Mouse (Mus musculus): Measurements from ENCODE around the gene Tnnt2.
A peak's percentile ranks its signal among the peaks of the same experiment; 100 is the strongest.

Tnnt2 gene

GRCm38 (mm10) chr1:135840675-135841395 lies 4.7 kb downstream of the Tnnt2 start:
- no peaks in the 10 kb centered on the region for H3K36me3 ChIP-seq (ENCODE audit: control insufficient read depth, insufficient read depth, low read length, poor library complexity, severe bottlenecking)
- no peaks in the 10 kb centered on the region for H3K27me3 ChIP-seq (ENCODE audit: control insufficient read depth, insufficient read depth, low read length, poor library complexity, severe bottlenecking)
- peak; percentile 13 for DNase-seq (ENCODE audit: low read depth, low spot score)

GRCm38 (mm10) chr1:135843519-135844262 lies 7.5 kb downstream of the Tnnt2 start:
- no peak for DNase-seq (ENCODE audit: low read depth, low spot score)
- Histone ChIP-seq H3K27me3 (ENCODE audit: control insufficient read depth, insufficient read depth, low read length, poor library complexity, severe bottlenecking) (no peaks in the 10 kb centered on the region), H3K36me3 (ENCODE audit: control insufficient read depth, insufficient read depth, low read length, poor library complexity, severe bottlenecking) (no peaks in the 10 kb centered on the region)

GRCm38 (mm10) chr1:135844481-135844880 lies 8.3 kb downstream of the Tnnt2 start:
- no peak for DNase-seq (ENCODE audit: low read depth, low spot score)
- Histone ChIP-seq H3K27me3 (ENCODE audit: control insufficient read depth, insufficient read depth, low read length, poor library complexity, severe bottlenecking) (no peaks in the 10 kb centered on the region), H3K36me3 (ENCODE audit: control insufficient read depth, insufficient read depth, low read length, poor library complexity, severe bottlenecking) (no peaks in the 10 kb centered on the region)

- Histone ChIP-seq H3K27me3 (ENCODE audit: control insufficient read depth, insufficient read depth, low read length, poor library complexity, severe bottlenecking) (no peaks in the 10 kb centered on the region), H3K36me3 (ENCODE audit: control insufficient read depth, insufficient read depth, low read length, poor library complexity, severe bottlenecking) (no peaks in the 10 kb centered on the region)
- DNase-seq (ENCODE audit: low read depth, low spot score), result no peak
Measured at GRCm38 (mm10) chr1:135846632-135847031, 10.5 kb downstream of the Tnnt2 start.

- Histone ChIP-seq H3K36me3 (ENCODE audit: control insufficient read depth, insufficient read depth, low read length, poor library complexity, severe bottlenecking) (no peaks in the 10 kb centered on the region), H3K27me3 (ENCODE audit: control insufficient read depth, insufficient read depth, low read length, poor library complexity, severe bottlenecking) (no peaks in the 10 kb centered on the region)
- DNase-seq (ENCODE audit: low read depth, low spot score), result peak; percentile 63
Measured at GRCm38 (mm10) chr1:135847139-135847562, 11.0 kb downstream of the Tnnt2 start.

- no peaks in the 10 kb centered on the region for H3K27me3 ChIP-seq (ENCODE audit: control insufficient read depth, insufficient read depth, low read length, poor library complexity, severe bottlenecking)
- no peak for DNase-seq (ENCODE audit: low read depth, low spot score)
- no peaks in the 10 kb centered on the region for H3K36me3 ChIP-seq (ENCODE audit: control insufficient read depth, insufficient read depth, low read length, poor library complexity, severe bottlenecking)
Measured at GRCm38 (mm10) chr1:135847611-135848351, 11.6 kb downstream of the Tnnt2 start.

- Histone ChIP-seq H3K36me3 (ENCODE audit: control insufficient read depth, insufficient read depth, low read length, poor library complexity, severe bottlenecking) (no peaks in the 10 kb centered on the region), H3K27me3 (ENCODE audit: control insufficient read depth, insufficient read depth, low read length, poor library complexity, severe bottlenecking) (no peaks in the 10 kb centered on the region)
- DNase-seq (ENCODE audit: low read depth, low spot score), result no peak
Measured at GRCm38 (mm10) chr1:135850722-135851512, 14.8 kb downstream of the Tnnt2 start.

- H3K36me3 ChIP-seq (ENCODE audit: control insufficient read depth, insufficient read depth, low read length, poor library complexity, severe bottlenecking), result no peaks in the 10 kb centered on the region
- no peak for DNase-seq (ENCODE audit: low read depth, low spot score)
Measured at GRCm38 (mm10) chr1:135852044-135852756, 16.0 kb downstream of the Tnnt2 start.

GRCm38 (mm10) chr1:135853200-135853599 lies 17.0 kb downstream of the Tnnt2 start:
- no peak for DNase-seq (ENCODE audit: low read depth, low spot score)
- Histone ChIP-seq H3K36me3 (ENCODE audit: control insufficient read depth, insufficient read depth, low read length, poor library complexity, severe bottlenecking) (no peaks in the 10 kb centered on the region), H3K27me3 (ENCODE audit: control insufficient read depth, insufficient read depth, low read length, poor library complexity, severe bottlenecking) (no peaks in the 10 kb centered on the region)

More at GRCm38 (mm10) chr1:135852044-135852756, 16.0 kb downstream of the Tnnt2 start:
- H3K27me3 ChIP-seq (ENCODE audit: control insufficient read depth, insufficient read depth, low read length, poor library complexity, severe bottlenecking), result no peaks in the 10 kb centered on the region

- Histone ChIP-seq H3K27me3 (ENCODE audit: control insufficient read depth, insufficient read depth, low read length, poor library complexity, severe bottlenecking) (no peaks in the 10 kb centered on the region), H3K36me3 (ENCODE audit: control insufficient read depth, insufficient read depth, low read length, poor library complexity, severe bottlenecking) (no peaks in the 10 kb centered on the region)
- no peak for DNase-seq (ENCODE audit: low read depth, low spot score)
Measured at GRCm38 (mm10) chr1:135854591-135855343, 18.6 kb downstream of the Tnnt2 start.

- Histone ChIP-seq H3K36me3 (ENCODE audit: control insufficient read depth, insufficient read depth, low read length, poor library complexity, severe bottlenecking) (no peaks in the 10 kb centered on the region), H3K27me3 (ENCODE audit: control insufficient read depth, insufficient read depth, low read length, poor library complexity, severe bottlenecking) (no peaks in the 10 kb centered on the region)
- no peak for DNase-seq (ENCODE audit: low read depth, low spot score)
Measured at GRCm38 (mm10) chr1:135855344-135855687, 19.2 kb downstream of the Tnnt2 start.

- no peak for DNase-seq (ENCODE audit: low read depth, low spot score)
- Histone ChIP-seq H3K36me3 (ENCODE audit: control insufficient read depth, insufficient read depth, low read length, poor library complexity, severe bottlenecking) (no peaks in the 10 kb centered on the region), H3K27me3 (ENCODE audit: control insufficient read depth, insufficient read depth, low read length, poor library complexity, severe bottlenecking) (no peaks in the 10 kb centered on the region)
Measured at GRCm38 (mm10) chr1:135856070-135856469, 19.9 kb downstream of the Tnnt2 start.

- no peaks in the 10 kb centered on the region for H3K36me3 ChIP-seq (ENCODE audit: control insufficient read depth, insufficient read depth, low read length, poor library complexity, severe bottlenecking)
- no peaks in the 10 kb centered on the region for H3K27me3 ChIP-seq (ENCODE audit: control insufficient read depth, insufficient read depth, low read length, poor library complexity, severe bottlenecking)
- no peak for DNase-seq (ENCODE audit: low read depth, low spot score)
Measured at GRCm38 (mm10) chr1:135857137-135857775, 21.1 kb downstream of the Tnnt2 start.

All from splenic B cell, adult 2 months (primary cell).